Mouse (Mus musculus): Measurements from ENCODE around the gene Smarcc2. TPM values are rescaled to one million over a fixed set of nuclear protein-coding genes. Genes with fewer than 3 reads are reported as not detected.

Gene Smarcc2
- polyA plus RNA-seq, 1 experiment from 2014 or later: 185 TPM

- WGBS: 13% methylated on average over 11 of the region's 11 CpGs
- no peak overlapping the region for H3K27ac ChIP-seq (ENCODE audit: low read length)
- H3K4me1 ChIP-seq (ENCODE audit: control insufficient read depth, insufficient read depth, low read length): peaks cover 9% of the 10 kb centered on the region; the same call in 1 of the 2 replicates
- H3K36me3 ChIP-seq (ENCODE audit: control insufficient read depth, insufficient read depth, low read length): no peaks in the 10 kb centered on the region
- H3K27me3 ChIP-seq (ENCODE audit: control insufficient read depth, insufficient read depth, low read depth, low read length): no peaks in the 10 kb centered on the region; the same call in 1 of the 2 replicates
- H3K9ac ChIP-seq (ENCODE audit: low read depth, low read length): peak overlapping the region; percentile 62
- H3K9me3 ChIP-seq (replicated peaks; ENCODE audit: control insufficient read depth, low read length, poor library complexity, severe bottlenecking): no peaks in the 10 kb centered on the region
- peak overlapping the region; percentile 98 for H3K4me2 ChIP-seq (ENCODE audit: low read length)
- peak; percentile 28; the same call in 1 of the 2 replicates for ATAC-seq
- H3K4me3 ChIP-seq (ENCODE audit: low read depth, low read length): peak overlapping the region; percentile 58
Measured at GRCm38 (mm10) chr10:128524111-128524731, 65.2 kb downstream of the Smarcc2 start.

GRCm38 (mm10) chr10:128524732-128525662 is 65.9 kb downstream of the Smarcc2 start:
- Histone ChIP-seq H3K4me2 (ENCODE audit: low read length) (peak overlapping the region; percentile 98), H3K36me3 (ENCODE audit: control insufficient read depth, insufficient read depth, low read length) (no peaks in the 10 kb centered on the region), H3K9me3 (replicated peaks; ENCODE audit: control insufficient read depth, low read length, poor library complexity, severe bottlenecking) (no peaks in the 10 kb centered on the region), H3K4me3 (ENCODE audit: low read depth, low read length) (peak overlapping the region; percentile 58), H3K9ac (ENCODE audit: low read depth, low read length) (peak overlapping the region; percentile 62), H3K27me3 (ENCODE audit: control insufficient read depth, insufficient read depth, low read depth, low read length) (no peaks in the 10 kb centered on the region; the same call in 1 of the 2 replicates), H3K4me1 (ENCODE audit: control insufficient read depth, insufficient read depth, low read length) (peaks cover 9% of the 10 kb centered on the region; the same call in 1 of the 2 replicates), H3K27ac (ENCODE audit: low read length) (no peak overlapping the region)
- ATAC-seq: peak; percentile 55
- WGBS: under 1% methylated on average over 56 of the region's 58 CpGs

GRCm38 (mm10) chr10:128525671-128526308 is 66.7 kb downstream of the Smarcc2 start, which contains the start of gene Esyt1:
Gene Esyt1, minus strand, starts transcription at chr10:128525871.
- Histone ChIP-seq H3K36me3 (ENCODE audit: control insufficient read depth, insufficient read depth, low read length) (no peaks in the 10 kb centered on the region), H3K9ac (ENCODE audit: low read depth, low read length) (peak within 1 kb of the TSS; percentile 62), H3K4me3 (ENCODE audit: low read depth, low read length) (peak within 1 kb of the TSS; percentile 58), H3K4me1 (ENCODE audit: control insufficient read depth, insufficient read depth, low read length) (peaks cover 9% of the 10 kb centered on the region; the same call in 1 of the 2 replicates), H3K4me2 (ENCODE audit: low read length) (peak within 1 kb of the TSS; percentile 98), H3K27ac (ENCODE audit: low read length) (no peak within 1 kb of the TSS), H3K27me3 (ENCODE audit: control insufficient read depth, insufficient read depth, low read depth, low read length) (no peaks in the 10 kb centered on the region; the same call in 1 of the 2 replicates), H3K9me3 (replicated peaks; ENCODE audit: control insufficient read depth, low read length, poor library complexity, severe bottlenecking) (no peaks in the 10 kb centered on the region)
- WGBS: under 1% methylated on average over 37 of the region's 37 CpGs
- ATAC-seq: peak; percentile 93

- peak overlapping the region; percentile 98 for H3K4me2 ChIP-seq (ENCODE audit: low read length)
- H3K36me3 ChIP-seq (ENCODE audit: control insufficient read depth, insufficient read depth, low read length): no peaks in the 10 kb centered on the region
- no peaks in the 10 kb centered on the region; the same call in 1 of the 2 replicates for H3K27me3 ChIP-seq (ENCODE audit: control insufficient read depth, insufficient read depth, low read depth, low read length)
- no peaks in the 10 kb centered on the region for H3K9me3 ChIP-seq (replicated peaks; ENCODE audit: control insufficient read depth, low read length, poor library complexity, severe bottlenecking)
- 31% methylated on average over 28 of the region's 28 CpGs for WGBS
- H3K4me3 ChIP-seq (ENCODE audit: low read depth, low read length): peak overlapping the region; percentile 58
- no peak for ATAC-seq
- no peak overlapping the region for H3K27ac ChIP-seq (ENCODE audit: low read length)
- peaks cover 9% of the 10 kb centered on the region; the same call in 1 of the 2 replicates for H3K4me1 ChIP-seq (ENCODE audit: control insufficient read depth, insufficient read depth, low read length)
- no peak overlapping the region for H3K9ac ChIP-seq (ENCODE audit: low read depth, low read length)
Measured at GRCm38 (mm10) chr10:128526366-128527356, 67.6 kb downstream of the Smarcc2 start.

GRCm38 (mm10) chr10:128535206-128535605 is 76.2 kb downstream of the Smarcc2 start:
- Histone ChIP-seq H3K27me3 (ENCODE audit: control insufficient read depth, insufficient read depth, low read depth, low read length) (no peaks in the 10 kb centered on the region), H3K27ac (ENCODE audit: low read length) (no peak overlapping the region), H3K4me3 (ENCODE audit: low read depth, low read length) (no peak overlapping the region), H3K36me3 (ENCODE audit: control insufficient read depth, insufficient read depth, low read length) (no peaks in the 10 kb centered on the region), H3K4me2 (ENCODE audit: low read length) (no peak overlapping the region), H3K4me1 (ENCODE audit: control insufficient read depth, insufficient read depth, low read length) (no peaks in the 10 kb centered on the region), H3K9ac (ENCODE audit: low read depth, low read length) (no peak overlapping the region), H3K9me3 (replicated peaks; ENCODE audit: control insufficient read depth, low read length, poor library complexity, severe bottlenecking) (no peaks in the 10 kb centered on the region)
- ATAC-seq: no peak
- 77% methylated on average over 2 of the region's 2 CpGs for WGBS

- Histone ChIP-seq H3K9ac (ENCODE audit: low read depth, low read length) (peak overlapping the region; percentile 11; the same call in 1 of the 2 replicates), H3K4me2 (ENCODE audit: low read length) (peak overlapping the region; percentile 47), H3K9me3 (replicated peaks; ENCODE audit: control insufficient read depth, low read length, poor library complexity, severe bottlenecking) (no peaks in the 10 kb centered on the region), H3K36me3 (ENCODE audit: control insufficient read depth, insufficient read depth, low read length) (no peaks in the 10 kb centered on the region), H3K27me3 (ENCODE audit: control insufficient read depth, insufficient read depth, low read depth, low read length) (no peaks in the 10 kb centered on the region), H3K4me1 (ENCODE audit: control insufficient read depth, insufficient read depth, low read length) (no peaks in the 10 kb centered on the region), H3K27ac (ENCODE audit: low read length) (no peak overlapping the region), H3K4me3 (ENCODE audit: low read depth, low read length) (peak overlapping the region; percentile 9; the same call in 1 of the 2 replicates)
- ATAC-seq: no peak
- WGBS: 68% methylated on average over 4 of the region's 4 CpGs
Measured at GRCm38 (mm10) chr10:128535624-128536265, 76.7 kb downstream of the Smarcc2 start.

- H3K27ac ChIP-seq (ENCODE audit: low read length): no peak overlapping the region
Measured at GRCm38 (mm10) chr10:128536266-128536940, 77.4 kb downstream of the Smarcc2 start.

More at GRCm38 (mm10) chr10:128536266-128536940, 77.4 kb downstream of the Smarcc2 start:
- no peaks in the 10 kb centered on the region for H3K27me3 ChIP-seq (ENCODE audit: control insufficient read depth, insufficient read depth, low read depth, low read length)
- H3K36me3 ChIP-seq (ENCODE audit: control insufficient read depth, insufficient read depth, low read length): no peaks in the 10 kb centered on the region
- 18% methylated on average over 18 of the region's 18 CpGs for WGBS
- H3K4me1 ChIP-seq (ENCODE audit: control insufficient read depth, insufficient read depth, low read length): no peaks in the 10 kb centered on the region
- peak overlapping the region; percentile 11; the same call in 1 of the 2 replicates for H3K9ac ChIP-seq (ENCODE audit: low read depth, low read length)
- ATAC-seq: peak; percentile 88
- peak overlapping the region; percentile 47 for H3K4me2 ChIP-seq (ENCODE audit: low read length)
- peak overlapping the region; percentile 9; the same call in 1 of the 2 replicates for H3K4me3 ChIP-seq (ENCODE audit: low read depth, low read length)
- no peaks in the 10 kb centered on the region for H3K9me3 ChIP-seq (replicated peaks; ENCODE audit: control insufficient read depth, low read length, poor library complexity, severe bottlenecking)
